Mouse (Mus musculus) monocyte, adult 2 months (primary cell): ENCODE measurements around the gene Tpte.
A peak's percentile ranks its signal among the peaks of the same experiment; 100 is the strongest.

Experiments used
- DNase-seq, 2 experiments: peaks; one replicate each; pipeline ENCODE4 v3.0.0; 2022; ENCODE audit warnings: low spot score in 2 of 2, low read depth in 1 of 2

Gene Tpte

GRCm38 (mm10) chr8:22376311-22376710 lies 93.1 kb downstream of the Tpte start:
- DNase-seq = no peak

- DNase-seq = no peak
Observed at GRCm38 (mm10) chr8:22376903-22377302, 93.7 kb downstream of the Tpte start.

- DNase-seq = no peak
Observed at GRCm38 (mm10) chr8:22380934-22381333, 97.7 kb downstream of the Tpte start.

- DNase-seq = no peak
Observed at GRCm38 (mm10) chr8:22382824-22383595, 99.8 kb downstream of the Tpte start.

- DNase-seq = no peak
Observed at GRCm38 (mm10) chr8:22385158-22385557, 101.9 kb downstream of the Tpte start.

- no peak for DNase-seq
Observed at GRCm38 (mm10) chr8:22389874-22390273, 106.6 kb downstream of the Tpte start.

GRCm38 (mm10) chr8:22390766-22391463 lies 107.7 kb downstream of the Tpte start:
- no peak for DNase-seq

GRCm38 (mm10) chr8:22394471-22394870 lies 111.2 kb downstream of the Tpte start:
- no peak for DNase-seq

- no peak for DNase-seq
Observed at GRCm38 (mm10) chr8:22395256-22395655, 112.0 kb downstream of the Tpte start.

- DNase-seq = no peak
Observed at GRCm38 (mm10) chr8:22397811-22398141, 114.5 kb downstream of the Tpte start.

- DNase-seq = peak; percentile 33 to 64
Observed at GRCm38 (mm10) chr8:22398142-22398951, 115.1 kb downstream of the Tpte start, which contains the start of gene Slc25a15. Gene Slc25a15, minus strand, starts transcription at chr8:22398597.

GRCm38 (mm10) chr8:22399285-22399880 lies 116.1 kb downstream of the Tpte start:
- DNase-seq = no peak

GRCm38 (mm10) chr8:22400593-22400992 lies 117.4 kb downstream of the Tpte start:
- no peak for DNase-seq

GRCm38 (mm10) chr8:22403235-22403634 lies 120.0 kb downstream of the Tpte start:
- DNase-seq = no peak

GRCm38 (mm10) chr8:22405733-22406132 lies 122.5 kb downstream of the Tpte start:
- DNase-seq = no peak

- DNase-seq = no peak
Observed at GRCm38 (mm10) chr8:22410688-22411281, 127.5 kb downstream of the Tpte start.

GRCm38 (mm10) chr8:22411282-22411702 lies 128.1 kb downstream of the Tpte start, which contains the start of gene Mrps31:
Gene Mrps31, plus strand, starts transcription at chr8:22411361.
- DNase-seq = peak; percentile 43 to 65

GRCm38 (mm10) chr8:22411971-22412370 lies 128.7 kb downstream of the Tpte start:
- DNase-seq = no peak
